21 mouse cellular contexts compared by ENCODE assay signal in genomic region chr8:121721072-121721471, GRCm38 (mm10). TPM values are rescaled to one million over a fixed set of nuclear protein-coding genes. Genes with fewer than 3 reads are reported as not detected.
DNase-seq lines count a peak whose midpoint lies in the region; ATAC-seq lines count a peak whose summit lies in the region.
"Had no signal": no experiment of that assay in that cellular context is flagged by ENCODE, and none has a peak within 500 bp of the region (broad histone marks: within the 10 kb centered on the region; RNA-seq: fewer than 3 reads in every experiment).

No protein-coding gene starts in this region.

- 56% methylated on average over 6 of the region's 6 CpGs for WGBS in hindbrain, embryonic 12.5 days

- no peak overlapping the region for H3K27ac ChIP-seq in hindbrain, embryonic 12.5 days
- H3K27ac ChIP-seq: embryonic facial prominence, embryonic 15.5 days; forebrain, embryonic 12.5 days; heart, embryonic 10.5 days; hindbrain, embryonic 14.5 days; intestine, embryonic 15.5 days had no signal

- H3K9me3 ChIP-seq in hindbrain, embryonic 12.5 days (replicated peaks), result no peaks in the 10 kb centered on the region
- H3K9me3 ChIP-seq: embryonic facial prominence, embryonic 15.5 days; forebrain, embryonic 12.5 days; heart, embryonic 10.5 days; intestine, embryonic 15.5 days had no signal

- H3K4me3 ChIP-seq in hindbrain, embryonic 12.5 days, result no peak overlapping the region
- H3K4me3 ChIP-seq: embryonic facial prominence, embryonic 15.5 days; forebrain, embryonic 12.5 days; heart, embryonic 10.5 days; intestine, embryonic 15.5 days had no signal

- H3K27me3 ChIP-seq in hindbrain, embryonic 12.5 days, result peaks cover 7% of the 10 kb centered on the region; the same call in 1 of the 2 replicates

- H3K36me3 ChIP-seq in hindbrain, embryonic 12.5 days, result no peaks in the 10 kb centered on the region
- H3K36me3 ChIP-seq: embryonic facial prominence, embryonic 15.5 days; forebrain, embryonic 12.5 days; heart, embryonic 10.5 days; intestine, embryonic 15.5 days had no signal

- peak; percentile 77 for DNase-seq in cerebellum, adult 11-12 months
- no peak for DNase-seq in cerebellum, postnatal 4 days (ENCODE audit: low spot score in 2 of 2)
- DNase-seq in cerebellum, adult 9-10 months, result peak; percentile 84
- peak; percentile 68 to 76 for DNase-seq in cerebellum, postnatal 25 days
- DNase-seq in kidney, adult 9 months, result no peak
- DNase-seq in ovary, postnatal 14 days (ENCODE audit: low spot score), result no peak
- DNase-seq: adrenal gland, postnatal 14 days; embryo, embryonic 11 days; gastrocnemius, postnatal 10 days; heart, adult 18-20 months; heart, postnatal 10 days; kidney, adult 18-20 months had no signal

- ATAC-seq in hindbrain, embryonic 12.5 days (ENCODE audit: low FRiP score), result no peak
- ATAC-seq: activated CD4-positive, CD25-positive, alpha-beta regulatory T cell, adult 4 months; forebrain, embryonic 16.5 days; intestine, embryonic 15.5 days; Patski had no signal

- H3K9ac ChIP-seq in hindbrain, embryonic 12.5 days, result no peak overlapping the region
- H3K9ac ChIP-seq: embryonic facial prominence, embryonic 15.5 days; forebrain, embryonic 12.5 days; hindbrain, embryonic 14.5 days; intestine, embryonic 15.5 days had no signal

- H3K4me2 ChIP-seq in hindbrain, embryonic 12.5 days (replicated peaks), result no peak overlapping the region
- H3K4me2 ChIP-seq: embryonic facial prominence, embryonic 15.5 days; forebrain, embryonic 12.5 days; hindbrain, embryonic 14.5 days; intestine, embryonic 15.5 days had no signal

- peaks cover 9% of the 10 kb centered on the region for H3K4me1 ChIP-seq in hindbrain, embryonic 12.5 days
- H3K4me1 ChIP-seq: intestine, embryonic 15.5 days had no signal

RNA-seq across cellular contexts. Expression of gene Jph3, which starts 8.4 kb away (rescaled TPM):
- 47.7 and 50.9 TPM in 2 replicates for polyA plus RNA-seq in hindbrain, embryonic 12.5 days (2016; fragmentation: Nextera tagmentation; extraction: Ambion mirVana)

Comparison
In these comparisons a context has a peak if more than half of its experiments do, and no peak if none do; other contexts are left out.
1. DNase-seq: peak in cerebellum, adult 11-12 months (single experiment), cerebellum, adult 9-10 months (single experiment) and cerebellum, postnatal 25 days (2 of 2); none in cerebellum, postnatal 4 days (0 of 2), kidney, adult 9 months (single experiment) and ovary, postnatal 14 days (single experiment).